Mouse (Mus musculus) splenic B cell, adult 2 months (primary cell): ENCODE results near the gene Ube2o.
A peak's percentile ranks its signal among the peaks of the same experiment; 100 is the strongest.

Experiments used
- DNase-seq: peaks from one replicate; pipeline ENCODE4 v3.0.0-alpha.2; 2011; ENCODE audit warnings: low read depth, low spot score
- H3K27me3 ChIP-seq: 2 replicates; pipeline ENCODE4 v1.6.1; 2012; ENCODE audit warnings: mild to moderate bottlenecking, low read length, moderate library complexity, mixed read lengths; ENCODE audit not compliant: control insufficient read depth, poor library complexity, insufficient read depth, severe bottlenecking
- H3K36me3 ChIP-seq: 2 replicates; pipeline ENCODE4 v1.6.1; 2012; ENCODE audit warnings: mild to moderate bottlenecking, low read length, moderate library complexity, mixed read lengths; ENCODE audit not compliant: control insufficient read depth, poor library complexity, insufficient read depth, severe bottlenecking

Gene Ube2o

GRCm38 (mm10) chr11:116549273-116550038 lies 31.8 kb downstream of the Ube2o start:
- H3K27me3 ChIP-seq, result no peaks in the 10 kb centered on the region
- H3K36me3 ChIP-seq, result peaks cover 2% of the 10 kb centered on the region; the same call in 1 of the 2 replicates
- no peak for DNase-seq

DNA sequence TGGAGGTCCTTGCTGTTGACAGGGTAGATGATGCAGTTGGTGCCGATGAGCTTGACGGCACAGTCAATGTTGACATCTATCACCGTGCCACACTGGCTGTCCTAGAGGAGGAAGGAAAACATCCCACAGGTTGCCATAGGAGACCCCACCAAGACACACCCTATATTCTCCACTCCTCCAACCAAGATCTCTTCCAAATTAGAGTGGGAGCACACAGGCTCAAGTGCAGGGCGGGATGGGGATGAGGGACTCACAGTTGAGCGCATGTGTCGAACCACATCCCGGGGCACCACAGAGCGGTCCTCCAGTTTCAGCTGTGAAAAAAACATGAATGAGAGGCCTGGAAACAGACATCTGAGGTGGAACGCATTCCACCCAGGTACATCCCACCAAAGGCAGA lies 32.5 kb downstream of the Ube2o start:
- Histone ChIP-seq H3K27me3 (no peaks in the 10 kb centered on the region), H3K36me3 (peaks cover 2% of the 10 kb centered on the region; the same call in 1 of the 2 replicates)
- DNase-seq, result no peak

- no peak for DNase-seq
- no peaks in the 10 kb centered on the region for H3K27me3 ChIP-seq
- peaks cover 2% of the 10 kb centered on the region; the same call in 1 of the 2 replicates for H3K36me3 ChIP-seq
Measured at GRCm38 (mm10) chr11:116547296-116548060, 33.8 kb downstream of the Ube2o start.

DNA sequence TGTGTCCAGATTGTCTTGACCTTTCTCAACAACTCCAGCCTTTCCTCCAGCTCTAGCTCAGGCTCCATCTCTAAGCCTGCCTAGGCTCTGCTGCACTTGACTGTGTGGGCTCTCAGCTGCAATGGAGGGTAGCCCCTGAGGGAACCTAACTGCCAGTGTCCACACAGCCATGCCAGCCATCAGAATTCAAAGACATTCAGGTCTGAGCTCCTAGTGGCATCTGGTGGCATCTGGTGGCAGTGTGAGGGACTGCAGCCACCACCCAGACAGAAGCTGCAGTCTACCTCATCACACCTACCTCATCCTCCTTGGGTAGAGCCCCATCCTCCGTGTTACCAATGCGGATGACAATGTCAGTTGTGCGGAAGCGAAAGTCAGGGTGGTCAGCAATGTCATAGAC lies 38.1 kb downstream of the Ube2o start:
- H3K36me3 ChIP-seq, result peaks cover 7% of the 10 kb centered on the region
- DNase-seq, result peak; percentile 43
- no peaks in the 10 kb centered on the region for H3K27me3 ChIP-seq

GRCm38 (mm10) chr11:116541183-116541582 lies 40.1 kb downstream of the Ube2o start:
- Histone ChIP-seq H3K36me3 (peaks cover 6% of the 10 kb centered on the region), H3K27me3 (no peaks in the 10 kb centered on the region)
- DNase-seq, result no peak

- DNase-seq, result no peak
- no peaks in the 10 kb centered on the region for H3K27me3 ChIP-seq
- peaks cover 5% of the 10 kb centered on the region for H3K36me3 ChIP-seq
Measured at GRCm38 (mm10) chr11:116538142-116538735, 43.0 kb downstream of the Ube2o start.

GRCm38 (mm10) chr11:116537388-116537787 lies 43.9 kb downstream of the Ube2o start:
- peaks cover 5% of the 10 kb centered on the region; the same call in 1 of the 2 replicates for H3K36me3 ChIP-seq
- H3K27me3 ChIP-seq, result no peaks in the 10 kb centered on the region
- no peak for DNase-seq

- peaks cover 5% of the 10 kb centered on the region; the same call in 1 of the 2 replicates for H3K36me3 ChIP-seq
- no peaks in the 10 kb centered on the region for H3K27me3 ChIP-seq
- no peak for DNase-seq
Measured at GRCm38 (mm10) chr11:116536685-116537084, 44.6 kb downstream of the Ube2o start.

DNA sequence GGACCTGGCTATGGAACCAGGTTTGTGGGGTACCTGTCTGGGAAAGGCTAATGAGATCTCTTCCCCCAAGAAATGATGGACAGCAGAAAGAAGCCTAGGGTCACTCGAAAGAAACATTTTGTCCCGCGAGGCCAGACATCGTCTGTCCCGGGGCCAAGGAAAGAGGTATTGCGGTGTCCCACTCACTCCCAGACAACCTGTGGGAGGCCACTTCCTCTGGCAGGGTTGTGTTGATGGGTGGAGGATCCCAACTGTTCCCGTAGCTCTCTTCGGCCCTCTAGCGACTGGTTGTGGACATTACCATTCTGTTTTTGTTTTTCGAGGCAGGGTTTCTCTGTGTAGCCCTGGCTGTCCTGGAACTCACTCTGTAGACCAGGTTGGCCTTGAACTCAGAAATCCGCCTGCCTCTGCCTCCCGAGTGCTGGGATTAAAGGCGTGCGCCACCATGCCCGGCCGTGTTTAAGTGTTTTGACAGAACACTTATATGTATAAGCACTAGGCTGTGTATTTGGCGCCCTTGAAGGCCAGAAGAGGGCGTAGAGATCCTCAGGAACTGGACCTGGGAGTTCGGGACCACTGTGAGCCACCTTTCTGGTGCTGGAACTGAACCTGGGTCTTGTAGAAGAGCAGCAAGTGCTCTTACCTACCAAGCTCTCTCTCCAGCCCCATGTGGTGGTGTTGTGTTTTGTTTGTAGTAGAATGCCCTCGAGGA lies 46.9 kb downstream of the Ube2o start:
- Histone ChIP-seq H3K36me3 (no peaks in the 10 kb centered on the region; the same call in 1 of the 2 replicates), H3K27me3 (no peaks in the 10 kb centered on the region)
- DNase-seq, result peak; percentile 64

DNA sequence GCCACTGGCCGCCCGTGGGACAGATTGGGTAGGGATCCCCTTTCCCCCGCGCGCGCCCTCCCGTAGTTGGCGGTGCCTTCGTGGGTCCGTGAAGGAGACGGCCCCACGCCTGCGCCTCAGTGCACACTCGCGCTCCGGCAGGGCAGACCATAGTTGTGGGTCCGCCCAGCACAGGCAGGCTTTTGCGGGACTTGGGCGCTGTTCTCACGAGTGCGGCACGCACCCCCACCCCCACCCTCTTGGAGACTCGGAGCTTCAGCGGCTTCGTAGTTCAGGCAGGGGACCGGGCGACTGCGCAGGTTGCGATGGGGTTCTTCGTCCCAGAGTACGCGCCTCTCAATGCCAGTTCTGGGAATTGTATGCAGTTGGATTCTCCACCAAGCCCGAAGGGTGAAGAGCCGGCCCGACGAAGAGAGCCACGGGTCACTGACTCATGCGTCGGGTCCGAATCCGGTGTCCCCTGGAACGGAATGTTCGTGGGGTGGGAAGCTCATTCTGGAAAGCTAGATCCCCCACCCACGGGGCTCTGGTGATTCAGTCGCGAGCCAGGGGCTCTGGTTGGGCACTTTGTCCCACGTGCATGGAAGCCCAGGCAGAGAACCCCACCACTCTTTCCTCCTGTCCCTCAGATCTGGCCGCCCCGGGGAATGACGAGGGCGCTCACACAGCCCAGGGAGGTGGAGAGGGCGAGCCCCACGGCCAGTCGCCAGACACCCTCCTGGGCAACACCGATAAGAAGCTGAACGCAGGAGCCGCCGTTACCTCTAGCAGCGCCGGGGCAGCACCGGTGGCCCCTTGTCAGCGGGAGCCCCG lies 47.7 kb downstream of the Ube2o start:
- Histone ChIP-seq H3K36me3 (no peaks in the 10 kb centered on the region), H3K27me3 (no peaks in the 10 kb centered on the region)
- DNase-seq, result peak; percentile 18

- no peaks in the 10 kb centered on the region for H3K36me3 ChIP-seq
- DNase-seq, result peak; percentile 53
- no peaks in the 10 kb centered on the region for H3K27me3 ChIP-seq
Measured at GRCm38 (mm10) chr11:116532810-116533338, 48.4 kb downstream of the Ube2o start.

DNA sequence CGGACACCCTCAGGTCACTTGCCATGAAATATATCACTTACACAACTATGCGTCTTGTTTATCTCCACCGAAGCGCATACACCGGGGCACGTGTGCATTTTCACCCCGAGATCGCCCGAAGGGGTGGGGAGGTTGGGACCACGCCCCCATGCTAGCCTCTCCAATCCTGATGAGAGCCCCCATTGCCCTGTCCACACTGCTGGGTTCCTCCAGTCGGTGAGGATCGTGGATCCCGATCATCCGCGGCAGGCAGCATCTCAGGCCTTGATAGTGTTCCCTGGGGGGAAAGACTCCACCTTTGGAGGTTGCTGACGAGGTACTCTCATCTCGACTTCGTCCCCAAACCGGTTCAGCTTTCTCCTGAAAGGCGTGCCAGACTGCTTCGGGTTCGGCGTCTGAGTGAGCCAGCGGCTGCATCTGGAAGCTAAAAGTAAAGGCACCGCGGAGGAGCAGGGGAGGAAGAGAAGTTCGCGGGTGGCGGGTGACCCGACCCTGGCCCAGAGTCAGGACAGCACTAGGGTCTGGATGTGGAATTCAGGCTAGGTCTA lies 48.9 kb downstream of the Ube2o start:
- H3K36me3 ChIP-seq, result no peaks in the 10 kb centered on the region
- DNase-seq, result peak; percentile 37
- no peaks in the 10 kb centered on the region for H3K27me3 ChIP-seq

- peak; percentile 20 for DNase-seq
- Histone ChIP-seq H3K27me3 (no peaks in the 10 kb centered on the region), H3K36me3 (no peaks in the 10 kb centered on the region)
Measured at GRCm38 (mm10) chr11:116531371-116532191, 49.7 kb downstream of the Ube2o start.
